Mouse (Mus musculus): ENCODE data around the gene H1f0. TPM values are rescaled to one million over a fixed set of nuclear protein-coding genes. Genes with fewer than 3 reads are reported as not detected.

H1f0 gene
- total and polyA plus RNA-seq, 3 experiments, result 33.5 to 213 (median 46.8) TPM

GRCm38 (mm10) chr15:79067631-79068030 is 39.4 kb downstream of the H1f0 start:
- no peak overlapping the region for H3K4me3 ChIP-seq (ENCODE audit: control insufficient read depth in 1 of 2, insufficient read depth in 1 of 2, low read depth in 2 of 2, low read length in 2 of 2)
- no peaks in the 10 kb centered on the region for H3K27me3 ChIP-seq (ENCODE audit: control insufficient read depth in 1 of 2, insufficient read depth in 2 of 2, low read length in 2 of 2)
- H3K9me3 ChIP-seq (replicated peaks; ENCODE audit: insufficient read depth, low read length), result no peaks in the 10 kb centered on the region
- DNase-seq (ENCODE audit: low read depth, low spot score), result peak; percentile 92
- H3K36me3 ChIP-seq (ENCODE audit: control insufficient read depth in 1 of 2, insufficient read depth in 2 of 2, low read length in 2 of 2), result peaks cover 0 to 34% of the 10 kb centered on the region in 2 experiments; a peak in 2 of 4 replicates
- peaks cover under 1% of the 10 kb centered on the region; the same call in 1 of the 2 replicates for H3K79me2 ChIP-seq (ENCODE audit: control insufficient read depth, insufficient read depth, low read length, poor library complexity)
- H3K4me1 ChIP-seq (ENCODE audit: control insufficient read depth in 1 of 2, insufficient read depth in 2 of 2, low read length in 2 of 2), result peaks cover 6 to 42% of the 10 kb centered on the region in 2 experiments
- H3K9ac ChIP-seq (ENCODE audit: control insufficient read depth, low read depth, low read length, poor library complexity, severe bottlenecking), result peak overlapping the region; percentile 9
- no peak for TF ChIP-seq CHD1 (IDR thresholded peaks at IDR 0.05; ENCODE audit: low read depth, low read length)
- peak; percentile 75 for TF ChIP-seq JUND (IDR thresholded peaks at IDR 0.05; ENCODE audit: low read depth, low read length)
- TF ChIP-seq ETS1 (IDR thresholded peaks at IDR 0.05; ENCODE audit: low read depth, low read length), result peak; percentile 100
- peak; percentile 56; the same call in 1 of the 2 replicates for TF ChIP-seq MXI1 (IDR thresholded peaks at IDR 0.05; ENCODE audit: low read depth, low read length)
- TF ChIP-seq GATA1 (IDR thresholded peaks at IDR 0.05; ENCODE audit: low read depth, low read length), result peak; percentile 99
- TF ChIP-seq SMC3 (IDR thresholded peaks at IDR 0.05; ENCODE audit: low read depth, low read length), result no peak
- TF ChIP-seq EP300 (IDR thresholded peaks at IDR 0.05; ENCODE audit: low read depth in 1 of 2, low read length in 2 of 2), result peak; percentile 94 to 97
- TF ChIP-seq SIN3A (IDR thresholded peaks at IDR 0.05; ENCODE audit: low read length), result peak; percentile 94
- TF ChIP-seq POLR2AphosphoS2 (IDR thresholded peaks at IDR 0.05; ENCODE audit: low read length), result no peak
- no peak for TF ChIP-seq MAX (IDR thresholded peaks at IDR 0.05; ENCODE audit: low read length)
- TF ChIP-seq MYC (IDR thresholded peaks at IDR 0.05; ENCODE audit: low read depth, low read length), result no peak
- peak; percentile 43; the same call in 1 of the 2 replicates for TF ChIP-seq TBP (IDR thresholded peaks at IDR 0.05; ENCODE audit: low read depth, low read length)
- 0 out of 2 replicates have a peak, but pooled peaks have one; percentile 45 for TF ChIP-seq HCFC1 (IDR thresholded peaks at IDR 0.05; ENCODE audit: low read depth, low read length)
- TF ChIP-seq USF1 (IDR thresholded peaks at IDR 0.05; ENCODE audit: low read depth, low read length), result peak; percentile 24; the same call in 1 of the 2 replicates
- TF ChIP-seq TAL1 (IDR thresholded peaks at IDR 0.05; ENCODE audit: low read length), result peak; percentile 84
- no peak for TF ChIP-seq NELFE (IDR thresholded peaks at IDR 0.05; ENCODE audit: low read depth, low read length)
- TF ChIP-seq RCOR1 (IDR thresholded peaks at IDR 0.05; ENCODE audit: low read depth, low read length), result peak; percentile 5; the same call in 1 of the 2 replicates
- no peak for TF ChIP-seq MYB (IDR thresholded peaks at IDR 0.05; ENCODE audit: low read depth, low read length)
- peak; percentile 92 for TF ChIP-seq TCF12 (IDR thresholded peaks at IDR 0.05; ENCODE audit: low read depth, low read length)
- H3K27ac ChIP-seq (ENCODE audit: control insufficient read depth, low read depth, low read length), result peak overlapping the region; percentile 88

- H3K36me3 ChIP-seq (ENCODE audit: control insufficient read depth in 1 of 2, insufficient read depth in 2 of 2, low read length in 2 of 2), result peaks cover 0 to 34% of the 10 kb centered on the region in 2 experiments; a peak in 2 of 4 replicates
- peak overlapping the region; percentile 19; the same call in 1 of the 2 replicates for H3K9ac ChIP-seq (ENCODE audit: control insufficient read depth, low read depth, low read length, poor library complexity, severe bottlenecking)
- no peak overlapping the region for H3K4me3 ChIP-seq (ENCODE audit: control insufficient read depth in 1 of 2, insufficient read depth in 1 of 2, low read depth in 2 of 2, low read length in 2 of 2)
- H3K27ac ChIP-seq (ENCODE audit: control insufficient read depth, low read depth, low read length), result peak overlapping the region; percentile 88
- TF ChIP-seq MAFK (IDR thresholded peaks at IDR 0.05; ENCODE audit: borderline replicate concordance, low read depth, low read length), result no peak
- TF ChIP-seq GATA1 (IDR thresholded peaks at IDR 0.05; ENCODE audit: low read depth, low read length), result peak; percentile 62
- TF ChIP-seq ZMIZ1 (IDR thresholded peaks at IDR 0.05; ENCODE audit: low read depth, low read length), result no peak
- TF ChIP-seq HCFC1 (IDR thresholded peaks at IDR 0.05; ENCODE audit: low read depth, low read length), result no peak
- no peak for TF ChIP-seq SIN3A (IDR thresholded peaks at IDR 0.05; ENCODE audit: low read length)
- TF ChIP-seq CHD2 (IDR thresholded peaks at IDR 0.05; ENCODE audit: low read length), result no peak
- TF ChIP-seq MAZ (IDR thresholded peaks at IDR 0.05; ENCODE audit: low read depth, low read length), result no peak
- TF ChIP-seq TCF12 (IDR thresholded peaks at IDR 0.05; ENCODE audit: low read depth, low read length), result peak; percentile 24; the same call in 1 of the 2 replicates
- TF ChIP-seq BHLHE40 (IDR thresholded peaks at IDR 0.05; ENCODE audit: borderline replicate concordance, low read depth, low read length), result no peak
- peak in 1 of 2 experiments; percentile 13; a peak in 1 of 4 replicates for TF ChIP-seq EP300 (IDR thresholded peaks at IDR 0.05; ENCODE audit: low read depth in 1 of 2, low read length in 2 of 2)
- no peak for TF ChIP-seq GABPA (IDR thresholded peaks at IDR 0.05; ENCODE audit: low read depth, low read length)
- TF ChIP-seq ETS1 (IDR thresholded peaks at IDR 0.05; ENCODE audit: low read depth, low read length), result no peak
- no peak for TF ChIP-seq USF2 (IDR thresholded peaks at IDR 0.05; ENCODE audit: borderline replicate concordance in 1 of 2, insufficient read depth in 1 of 2, low read depth in 1 of 2, low read length in 2 of 2)
- TF ChIP-seq JUND (IDR thresholded peaks at IDR 0.05; ENCODE audit: low read depth, low read length), result no peak
- TF ChIP-seq MAX (IDR thresholded peaks at IDR 0.05; ENCODE audit: low read length), result 0 out of 2 replicates have a peak, but pooled peaks have one; percentile 17
- TF ChIP-seq POLR2AphosphoS5 (IDR thresholded peaks at IDR 0.05; ENCODE audit: borderline replicate concordance, low read depth, low read length), result no peak
- no peak for TF ChIP-seq CHD1 (IDR thresholded peaks at IDR 0.05; ENCODE audit: low read depth, low read length)
- peak; percentile 64 for TF ChIP-seq TAL1 (IDR thresholded peaks at IDR 0.05; ENCODE audit: low read length)
- no peak for TF ChIP-seq ZC3H11A (IDR thresholded peaks at IDR 0.05; ENCODE audit: low read depth, low read length)
- TF ChIP-seq MYC (IDR thresholded peaks at IDR 0.05; ENCODE audit: low read depth, low read length), result no peak
- no peak for TF ChIP-seq SMC3 (IDR thresholded peaks at IDR 0.05; ENCODE audit: low read depth, low read length)
- H3K27me3 ChIP-seq (ENCODE audit: control insufficient read depth in 1 of 2, insufficient read depth in 2 of 2, low read length in 2 of 2), result no peaks in the 10 kb centered on the region
- DNase-seq (ENCODE audit: low read depth, low spot score), result peak; percentile 46
- H3K79me2 ChIP-seq (ENCODE audit: control insufficient read depth, insufficient read depth, low read length, poor library complexity), result no peaks in the 10 kb centered on the region
- H3K9me3 ChIP-seq (replicated peaks; ENCODE audit: insufficient read depth, low read length), result no peaks in the 10 kb centered on the region
- peaks cover 6 to 42% of the 10 kb centered on the region in 2 experiments for H3K4me1 ChIP-seq (ENCODE audit: control insufficient read depth in 1 of 2, insufficient read depth in 2 of 2, low read length in 2 of 2)
Observed at GRCm38 (mm10) chr15:79068416-79068815, 40.2 kb downstream of the H1f0 start.

Data from MEL (cell line).